Mouse (Mus musculus): Measurements from ENCODE around the gene Mllt1.
A peak's percentile ranks its signal among the peaks of the same experiment; 100 is the strongest.
"Not testable (repeated sequence)": the region's sequence is repeated elsewhere in the genome, so short reads cannot be mapped to it uniquely, and the experiment has no call there.

The Mllt1 gene

DNA sequence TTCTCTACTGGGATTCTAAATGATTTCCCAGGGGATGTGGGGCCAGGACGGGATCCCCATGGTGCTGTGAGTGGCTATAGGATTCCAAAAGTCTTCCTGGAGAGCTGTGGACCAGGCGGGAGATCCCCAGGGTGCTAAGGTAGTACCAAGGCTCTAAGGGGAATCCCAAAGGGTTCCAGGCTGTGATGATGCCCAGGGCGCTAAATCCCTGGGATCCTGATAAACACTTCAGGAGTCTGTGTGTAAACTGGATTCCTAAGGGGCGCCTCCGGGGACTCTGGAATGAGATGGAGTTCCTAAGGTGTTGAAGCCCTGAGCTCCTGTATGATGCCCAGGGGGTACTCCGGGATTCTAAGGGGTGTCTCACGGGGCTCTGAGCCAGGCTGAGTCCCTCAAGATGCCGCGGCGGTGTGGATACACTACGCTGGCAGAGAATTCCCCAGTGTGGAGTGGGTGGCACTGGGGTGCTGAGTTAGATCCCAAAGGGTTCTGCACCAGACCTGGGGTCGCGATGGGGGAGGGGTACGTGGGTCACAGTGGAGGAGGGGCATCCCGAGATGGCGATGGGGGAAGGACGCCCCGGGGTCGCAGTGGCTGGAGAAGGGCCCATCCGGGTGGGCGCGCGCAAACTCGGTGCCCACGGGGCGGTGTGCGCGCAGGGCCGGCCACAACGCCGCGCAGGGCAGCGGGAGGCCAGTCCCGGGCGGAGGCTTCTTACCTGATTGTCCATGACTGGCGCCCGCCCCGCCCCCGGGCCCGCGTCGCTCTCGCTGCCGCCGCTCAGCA is 477 bp downstream of the Mllt1 start:
- DNase-seq (ENCODE audit: low read depth) = no peak

DNA sequence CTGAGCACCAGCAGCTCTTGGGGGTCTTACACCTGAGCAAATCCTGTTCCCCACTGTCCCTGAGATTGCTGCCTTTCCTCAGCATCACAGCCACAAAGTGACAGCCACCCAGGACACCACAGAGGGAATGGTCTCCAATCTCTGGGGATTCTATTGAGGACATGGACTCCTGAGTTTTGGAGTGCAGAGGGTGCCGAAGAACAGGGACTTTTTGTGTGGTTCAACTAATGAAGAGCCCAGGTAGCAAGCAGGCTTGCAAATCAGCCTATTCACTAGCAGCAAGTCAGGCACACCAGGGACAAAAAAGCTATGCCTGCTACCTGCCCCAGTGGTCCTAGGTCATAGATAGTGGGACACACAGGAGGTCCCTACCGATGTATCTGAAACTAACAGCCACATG is 1.8 kb downstream of the Mllt1 start:
- no peak for DNase-seq (ENCODE audit: low read depth)

DNA sequence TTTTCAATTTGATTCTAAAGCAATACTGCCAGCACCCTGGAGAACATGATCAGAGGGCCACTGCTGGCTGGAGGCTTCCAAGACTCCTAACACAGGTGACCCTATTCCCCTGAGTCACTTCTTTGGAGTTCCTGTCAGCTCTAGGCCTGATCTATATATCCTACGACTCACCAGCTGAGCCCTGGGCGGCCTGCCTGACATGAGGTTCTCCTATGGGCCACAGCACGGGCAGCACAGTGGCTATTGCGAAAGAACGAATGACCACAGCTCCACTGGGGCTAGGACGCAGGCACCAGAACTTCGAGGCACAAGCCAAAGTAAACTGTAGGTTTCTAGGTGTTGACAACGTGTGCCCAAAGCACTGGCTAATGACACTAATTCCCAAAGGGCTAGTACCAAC is 5.2 kb downstream of the Mllt1 start:
- DNase-seq (ENCODE audit: low read depth) = peak; percentile 74

DNA sequence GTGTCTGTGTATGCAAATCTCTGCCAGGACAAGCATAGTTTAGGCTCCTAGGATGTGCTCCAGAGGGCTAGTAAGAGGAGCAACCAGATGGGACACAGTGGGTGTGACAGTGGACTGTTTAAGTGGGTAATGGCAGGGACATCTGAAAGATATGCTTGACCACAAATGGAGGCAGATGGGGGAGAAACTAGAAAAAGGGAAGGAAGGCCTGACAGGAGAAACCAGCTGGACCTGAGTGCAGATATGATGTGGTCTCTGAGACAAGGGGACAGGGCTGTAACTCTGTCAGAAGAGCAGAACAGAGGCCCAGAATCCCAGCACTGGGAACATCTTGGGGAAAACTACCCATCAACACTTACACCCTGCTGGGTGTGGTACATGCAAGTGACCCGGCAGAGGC is 5.7 kb downstream of the Mllt1 start:
- DNase-seq (ENCODE audit: low read depth) = peak; percentile 62

DNA sequence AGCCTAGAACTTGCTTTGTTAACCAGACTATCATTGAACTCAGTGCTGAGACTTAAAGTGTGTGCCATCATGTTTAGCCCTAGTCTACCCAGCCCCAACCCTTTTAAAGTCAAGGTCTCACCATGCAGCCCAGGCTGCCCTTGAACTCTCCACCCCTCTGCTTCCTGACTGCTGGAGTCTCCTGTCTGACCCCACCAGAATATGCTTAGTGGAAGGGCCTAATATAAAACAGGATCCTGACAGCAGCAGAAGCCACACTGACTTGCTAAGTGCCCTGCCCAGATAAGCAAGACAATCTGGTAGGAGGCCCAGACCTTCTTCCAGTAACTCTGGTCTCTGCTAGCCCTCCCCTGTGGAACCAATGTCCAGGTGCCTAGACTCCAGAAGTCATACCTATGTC is 6.1 kb downstream of the Mllt1 start:
- no peak for DNase-seq (ENCODE audit: low read depth)

DNA sequence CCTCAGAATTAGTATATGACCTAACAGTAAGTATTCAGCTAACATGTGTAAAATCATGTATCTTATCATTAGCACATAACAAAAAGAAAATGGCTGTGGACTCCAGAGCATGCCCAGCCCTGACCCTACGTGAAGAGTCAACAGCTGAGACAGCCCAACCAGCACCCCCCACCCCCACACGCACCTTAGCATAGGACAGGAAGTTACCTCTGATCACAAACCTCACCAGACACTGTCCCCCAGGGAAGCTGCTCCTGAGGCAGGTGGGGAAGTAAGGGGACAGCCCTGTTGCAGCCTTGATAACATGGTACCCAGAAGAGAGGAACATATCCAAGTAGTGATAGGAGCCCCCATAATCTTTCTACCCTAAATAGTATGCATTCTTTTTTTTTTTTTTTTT is 9.2 kb downstream of the Mllt1 start:
- no peak for DNase-seq (ENCODE audit: low read depth)

DNA sequence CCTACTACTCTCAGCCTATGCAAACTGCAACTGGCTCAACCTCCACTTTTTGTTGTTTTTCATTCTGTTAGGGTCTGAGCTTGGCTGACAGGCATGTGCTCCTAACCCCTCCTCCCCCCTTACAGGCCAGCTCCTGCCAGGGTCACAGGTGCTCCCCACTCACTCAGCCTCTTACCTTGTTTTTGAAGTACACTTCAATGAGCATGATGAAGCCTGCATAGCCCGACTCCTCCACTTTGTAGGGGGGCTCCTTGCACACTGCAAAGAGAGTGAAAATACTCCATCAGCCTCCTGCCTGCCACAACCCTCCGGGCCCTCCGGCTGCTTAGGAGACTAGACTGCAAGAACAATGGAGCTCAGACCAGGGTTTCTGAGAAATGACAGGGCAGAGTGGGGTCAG is 15.5 kb downstream of the Mllt1 start:
- no peak for DNase-seq (ENCODE audit: low read depth)

DNA sequence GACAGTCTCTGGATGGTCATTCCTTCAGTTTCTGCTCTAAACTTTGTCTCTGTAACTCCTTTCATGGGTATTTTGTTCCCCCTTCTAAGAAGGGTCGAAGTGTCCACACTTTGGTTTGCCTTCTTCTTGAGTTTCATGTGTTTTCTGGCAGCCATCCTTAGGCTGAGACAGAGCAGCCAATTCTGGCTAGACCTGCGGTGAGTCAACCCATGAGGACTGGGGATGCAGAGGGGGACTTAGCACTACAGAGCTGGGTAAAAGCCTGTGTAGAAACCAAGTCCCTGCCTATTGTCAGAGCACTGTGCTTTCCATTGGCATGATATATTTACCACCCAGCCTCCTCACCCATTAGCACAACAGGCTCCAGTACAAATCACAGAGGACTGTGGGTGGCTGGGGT is 18.0 kb downstream of the Mllt1 start:
- no peak for DNase-seq (ENCODE audit: low read depth)

DNA sequence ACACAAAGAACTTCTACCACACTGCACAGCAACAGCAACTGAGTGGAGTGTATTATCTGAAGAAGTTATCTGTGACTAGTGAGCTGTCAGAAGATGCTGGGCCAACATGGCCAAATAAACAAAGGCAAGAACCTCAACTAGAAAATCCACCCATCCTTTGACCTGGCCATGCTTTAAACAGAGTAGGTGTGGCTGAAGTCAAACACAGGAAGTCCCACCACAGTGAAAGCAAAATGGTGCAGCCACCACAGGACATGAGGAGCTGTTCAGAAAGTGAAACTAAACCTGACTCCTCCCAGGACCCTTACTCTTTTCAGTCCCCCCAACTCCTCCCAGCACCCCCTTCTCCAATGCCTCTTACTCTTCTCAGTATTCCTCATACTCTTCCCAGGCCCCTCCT is 21.8 kb downstream of the Mllt1 start:
- no peak for DNase-seq (ENCODE audit: low read depth)

DNA sequence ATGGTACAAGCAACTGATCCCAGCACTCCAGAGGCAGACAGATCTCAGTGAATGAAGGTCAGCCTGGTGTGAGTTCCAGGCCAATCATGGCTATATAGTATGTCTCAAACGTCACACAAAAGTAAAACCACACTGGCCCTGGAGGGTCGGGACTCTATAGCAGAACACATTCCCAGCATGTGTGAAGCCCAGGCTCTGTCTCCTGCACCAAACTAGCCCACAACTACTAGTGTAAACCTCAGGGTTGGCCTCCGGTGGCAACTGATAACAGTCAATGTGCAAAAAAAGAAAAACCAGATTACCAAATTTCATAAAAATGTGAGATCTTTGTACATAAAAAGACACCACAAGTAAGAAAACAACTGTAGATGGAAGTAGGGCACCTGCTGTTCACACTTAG is 22.2 kb downstream of the Mllt1 start:
- DNase-seq (ENCODE audit: low read depth) = no peak

DNA sequence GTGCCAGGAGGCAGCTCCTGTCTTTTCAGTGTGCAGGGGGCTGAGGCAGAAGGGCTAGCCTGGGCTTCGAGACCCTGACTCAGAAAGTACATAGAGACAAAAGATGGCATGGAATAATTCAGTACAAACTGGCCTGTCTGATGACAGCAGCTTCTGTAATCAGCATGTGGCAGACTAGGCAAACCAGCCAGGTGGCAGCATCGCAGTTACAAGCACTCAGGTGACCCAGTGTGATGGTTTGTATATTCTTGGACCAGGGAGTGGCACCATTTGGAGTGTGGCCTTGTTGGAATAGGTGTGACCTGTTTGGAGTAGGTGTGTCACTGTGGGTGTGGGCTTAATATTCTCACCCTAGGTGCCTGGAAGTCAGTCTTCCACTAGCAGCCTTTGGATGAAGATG is 25.5 kb downstream of the Mllt1 start:
- DNase-seq (ENCODE audit: low read depth) = not testable (repeated sequence)

DNA sequence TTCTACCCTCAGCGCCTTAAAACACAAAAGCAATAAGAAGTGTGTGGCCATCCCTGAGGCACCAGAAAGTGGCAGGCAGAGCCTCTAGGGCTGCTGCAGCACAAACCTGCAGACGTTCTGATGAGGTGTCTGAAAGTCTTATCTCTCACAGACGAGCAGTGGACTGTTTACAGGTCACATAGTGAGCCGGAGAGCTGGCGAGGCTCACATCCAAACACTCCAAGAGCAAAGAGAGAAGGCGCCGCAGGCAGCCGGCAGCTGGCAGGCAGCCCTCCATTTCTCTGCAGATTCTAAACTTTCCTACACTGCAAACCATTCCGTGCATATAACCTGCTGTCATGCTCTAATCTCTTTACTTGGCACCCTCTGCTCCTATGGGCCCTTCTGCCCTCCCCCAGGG is 27.3 kb downstream of the Mllt1 start:
- DNase-seq (ENCODE audit: low read depth) = no peak

DNA sequence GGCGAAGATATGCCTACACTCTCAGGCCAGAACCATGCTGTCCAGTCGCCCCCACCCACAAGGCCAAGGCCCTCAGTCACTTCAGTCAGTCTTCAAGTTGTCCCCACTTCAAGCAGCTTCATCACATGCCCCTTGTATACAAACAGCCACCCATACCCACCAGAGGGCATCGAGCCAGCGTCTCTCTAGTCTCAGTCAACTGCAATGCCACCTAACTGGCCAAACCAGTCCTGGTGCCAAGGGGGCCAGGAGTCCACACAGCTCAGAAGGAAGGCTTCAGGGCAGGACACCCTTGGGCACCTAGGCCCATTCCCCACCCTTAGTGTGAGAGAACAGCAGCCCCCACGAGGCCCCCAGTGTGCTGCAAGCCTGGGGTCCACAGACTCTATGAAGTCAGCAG is 28.1 kb downstream of the Mllt1 start:
- DNase-seq (ENCODE audit: low read depth) = no peak

DNA sequence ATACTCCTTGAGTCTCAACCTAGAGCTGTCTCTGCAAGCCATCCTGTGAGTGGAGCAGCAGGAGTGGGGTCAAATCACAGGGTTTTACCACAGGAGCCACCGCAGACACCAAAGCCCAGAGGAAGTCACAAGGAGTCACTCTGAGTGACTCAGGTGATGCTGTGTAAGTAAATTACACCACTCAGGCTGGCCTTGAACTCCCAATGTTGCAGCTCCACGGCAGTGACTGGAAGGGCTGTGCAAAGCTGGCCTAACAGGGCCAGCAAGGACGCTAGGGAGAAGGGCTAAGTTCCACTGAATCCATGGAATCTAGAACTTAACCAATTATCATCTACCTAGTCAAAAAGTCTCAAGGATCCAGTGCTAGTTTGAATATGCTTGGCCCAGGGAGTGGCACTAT is 29.0 kb downstream of the Mllt1 start:
- DNase-seq (ENCODE audit: low read depth) = peak; percentile 24

DNA sequence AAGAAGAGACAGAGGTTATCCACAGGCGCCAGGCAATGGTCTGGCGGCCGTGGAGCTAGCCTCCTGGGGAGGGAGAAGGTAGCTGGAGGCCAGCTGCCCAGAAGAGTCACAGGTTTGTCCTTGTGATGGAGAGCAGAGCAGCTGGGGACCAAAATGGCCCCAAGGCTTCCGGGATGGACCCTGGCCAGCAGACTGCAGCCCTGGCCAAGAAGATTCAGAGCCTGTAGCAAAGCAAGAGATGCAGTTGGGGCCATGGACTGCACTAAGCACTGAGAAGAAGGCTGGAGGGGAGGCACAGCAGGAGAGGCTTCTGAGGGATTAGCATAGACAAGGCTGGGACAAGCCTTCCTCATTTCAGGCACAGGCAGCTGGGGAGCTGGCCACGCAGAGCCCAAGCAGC is 32.5 kb downstream of the Mllt1 start:
- no peak for DNase-seq (ENCODE audit: low read depth)

DNA sequence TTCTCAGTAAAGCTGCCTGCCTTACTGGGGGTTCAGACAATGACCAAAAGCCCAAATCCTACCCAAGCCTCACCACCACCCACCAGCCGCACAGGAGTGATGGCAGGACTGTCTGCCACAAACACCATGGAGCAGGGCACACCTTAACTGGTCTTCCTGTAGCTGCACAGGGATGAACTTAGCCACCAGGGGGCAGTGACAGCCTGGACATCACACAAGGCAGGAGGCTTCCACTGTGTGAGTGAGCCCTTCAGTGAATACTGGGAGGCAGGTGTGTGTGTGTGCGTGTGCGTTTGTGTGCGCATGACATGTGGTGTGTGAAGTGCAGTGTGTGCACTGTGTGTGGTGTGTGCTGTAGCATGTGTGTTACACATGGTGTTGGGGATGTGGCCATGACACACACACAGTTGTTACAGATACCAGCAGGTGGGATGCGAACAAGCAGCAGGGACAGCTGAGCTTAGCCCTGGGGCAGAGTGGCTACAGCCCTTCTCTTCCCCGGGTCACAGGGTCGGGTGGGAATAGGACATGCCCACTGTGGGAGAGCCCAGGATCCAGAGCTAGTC is 37.5 kb downstream of the Mllt1 start:
- peak; percentile 84 for DNase-seq (ENCODE audit: low read depth)

DNA sequence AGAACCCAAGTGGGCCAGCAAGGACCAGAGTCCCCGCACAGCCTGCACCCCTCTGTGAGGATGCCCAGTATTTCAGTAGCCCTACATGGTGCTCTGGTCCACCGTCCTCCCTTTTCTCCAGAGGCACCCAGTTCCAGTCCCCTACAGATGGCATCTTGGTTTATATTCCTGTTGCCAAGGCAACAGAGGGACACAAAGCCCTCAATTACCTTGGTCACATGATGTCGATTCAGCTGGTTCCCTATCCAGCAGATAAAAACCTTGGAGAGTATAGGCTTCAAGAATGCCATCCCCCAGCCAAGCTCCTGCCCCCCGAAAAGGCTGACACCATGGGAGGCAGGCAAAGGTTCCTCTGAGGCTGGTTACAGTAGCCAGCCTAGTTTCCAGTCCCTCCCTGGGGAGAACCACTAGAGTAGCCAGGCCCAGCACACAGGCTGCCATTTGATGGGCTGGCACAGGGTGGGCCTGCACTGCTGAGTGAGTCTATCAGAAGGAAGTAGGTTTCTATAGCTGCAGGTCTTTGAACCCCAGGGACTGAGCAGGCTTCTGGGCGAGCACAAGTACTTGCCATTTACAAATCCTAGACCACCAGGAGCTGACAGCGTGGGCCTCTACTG is 38.6 kb downstream of the Mllt1 start:
- DNase-seq (ENCODE audit: low read depth) = no peak

DNA sequence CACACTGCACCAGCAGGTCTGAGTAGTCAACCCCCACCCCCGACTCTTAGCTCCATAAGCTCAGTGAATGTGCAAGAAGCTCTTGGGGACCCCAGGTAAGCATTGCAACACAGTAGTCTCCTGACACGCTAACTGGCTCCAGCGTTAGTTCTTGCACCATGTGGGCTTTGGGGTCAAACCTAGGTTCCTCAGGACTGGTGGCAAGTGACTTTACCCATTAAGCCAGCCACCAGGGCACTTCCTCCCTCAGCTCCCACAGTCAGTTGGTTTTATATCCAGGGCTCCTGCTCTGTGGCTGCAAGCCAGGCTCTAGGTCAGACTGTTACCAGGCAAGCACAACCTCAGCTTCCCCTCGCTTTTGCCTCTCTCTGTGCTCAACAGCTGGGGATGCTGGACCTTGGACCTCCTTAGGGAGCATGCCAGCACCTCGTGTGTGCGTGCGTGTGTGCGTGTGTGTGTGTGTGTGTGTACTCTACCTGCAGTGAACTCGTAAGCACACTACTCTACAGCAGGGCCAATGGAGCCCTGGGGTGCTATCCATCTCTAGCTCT is 39.8 kb downstream of the Mllt1 start:
- DNase-seq (ENCODE audit: low read depth) = peak; percentile 30

DNA sequence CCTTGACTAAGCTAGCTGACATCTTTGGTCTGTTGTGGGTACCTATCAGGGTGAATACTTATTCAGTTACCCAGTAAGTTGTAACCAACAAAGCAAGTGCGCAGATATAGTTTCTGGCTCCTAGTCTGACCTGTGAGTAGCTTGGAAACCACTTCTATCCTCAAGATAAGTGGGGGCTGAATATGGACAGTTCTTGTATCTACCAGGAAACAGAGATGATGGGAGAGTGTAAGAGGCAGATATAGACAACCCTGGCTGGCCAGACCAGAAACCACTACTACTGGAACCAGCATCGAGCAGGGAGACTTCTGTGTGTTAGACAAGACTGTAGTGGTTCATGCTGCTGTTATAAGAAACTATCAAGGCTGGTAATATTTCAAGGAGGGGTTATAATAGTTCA is 45.2 kb downstream of the Mllt1 start:
- DNase-seq (ENCODE audit: low read depth) = no peak

DNA sequence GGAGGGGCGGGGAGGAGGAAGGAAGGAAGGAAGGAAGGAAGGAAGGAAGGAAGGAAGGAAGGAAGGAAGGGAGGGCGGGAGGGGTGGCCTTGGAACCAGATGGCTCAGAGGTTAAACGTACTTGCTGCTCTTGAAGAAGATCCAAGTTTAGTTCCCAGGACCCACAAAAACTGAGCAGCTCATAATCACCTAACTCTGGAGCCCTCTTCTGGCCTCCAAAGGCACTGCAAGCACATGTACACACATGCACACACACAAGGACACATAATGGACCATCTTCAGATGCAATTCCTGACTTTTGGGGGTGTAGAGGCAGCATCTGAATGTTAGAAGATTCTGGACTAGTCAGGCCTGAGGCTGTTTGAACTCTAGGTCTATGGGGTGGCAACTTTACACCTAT is 47.2 kb downstream of the Mllt1 start:
- DNase-seq (ENCODE audit: low read depth) = peak; percentile 32

DNA sequence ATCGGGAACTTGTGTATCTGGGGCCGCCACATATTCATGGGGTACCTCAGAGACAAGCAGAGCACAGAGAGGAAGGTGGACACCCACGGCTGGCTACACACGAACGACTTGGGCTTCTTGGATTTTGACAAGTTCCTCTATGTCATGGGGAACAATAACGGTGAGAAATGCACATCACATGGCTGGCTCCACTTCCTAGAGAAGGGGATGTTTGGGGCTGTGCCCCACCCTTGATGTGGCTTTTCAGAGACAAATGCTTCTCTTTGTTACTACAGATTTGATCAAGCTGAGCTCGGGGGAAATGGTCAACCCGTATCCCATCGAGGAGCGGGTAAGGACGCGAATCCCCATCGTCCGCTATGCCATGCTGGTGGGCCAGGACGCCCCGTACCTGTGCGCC is 50.4 kb downstream of the Mllt1 start:
- no peak for DNase-seq (ENCODE audit: low read depth)

DNA sequence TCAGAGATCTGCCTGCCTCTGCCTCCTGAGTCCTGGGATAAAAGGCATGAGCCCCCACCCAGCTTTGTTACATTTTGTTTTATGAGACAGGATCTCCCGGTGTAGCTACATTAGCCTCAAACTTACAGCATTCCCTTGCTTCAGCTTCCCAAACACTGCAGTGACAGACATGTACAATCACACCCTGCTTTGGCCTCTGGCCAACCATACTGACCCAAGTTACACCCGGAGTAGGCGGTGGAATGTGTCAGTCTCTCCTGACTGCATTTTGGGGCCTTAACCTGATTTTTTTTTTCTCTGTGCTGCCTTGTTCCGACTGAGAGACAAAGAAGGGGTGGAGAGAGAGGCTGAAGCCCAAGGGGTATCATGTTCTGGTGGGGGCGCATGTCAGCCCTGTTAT is 50.9 kb downstream of the Mllt1 start:
- DNase-seq (ENCODE audit: low read depth) = no peak

DNA sequence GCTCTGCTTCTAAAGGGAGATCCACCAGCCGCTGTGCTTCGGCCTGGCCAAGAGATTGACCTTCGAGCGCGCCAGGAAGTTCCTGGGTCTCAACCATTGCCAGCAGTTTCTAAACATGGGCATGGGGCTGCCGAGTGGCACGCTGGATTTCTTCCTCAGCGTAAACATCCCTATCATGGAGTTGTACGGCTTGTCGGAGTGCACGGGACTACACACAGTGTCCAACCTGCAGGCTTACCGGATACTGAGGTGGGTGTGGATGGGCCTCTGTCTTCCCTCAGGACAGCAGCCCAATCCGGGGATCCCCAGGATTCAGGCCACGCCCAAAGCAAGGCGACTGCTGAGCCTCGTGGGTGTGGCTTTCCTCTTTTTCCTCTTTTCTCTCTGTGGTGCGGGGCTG is 51.6 kb downstream of the Mllt1 start:
- no peak for DNase-seq (ENCODE audit: low read depth)
